Mouse (Mus musculus) heart, postnatal 0 days (tissue): ENCODE measurements around the gene Zbtb16. TPM values are rescaled to one million over a fixed set of nuclear protein-coding genes. Genes with fewer than 3 reads are reported as not detected.
A peak's percentile ranks its signal among the peaks of the same experiment; 100 is the strongest.

ENCODE experiments used
- ATAC-seq: fragments of 200-750 bp; cut with Nextera tagmentation; 2 replicates; pipeline ENCODE4 v1.8.0; 2017; ENCODE audit warnings: low read depth, moderate number of reproducible peaks, moderate library complexity; ENCODE audit not compliant: insufficient read depth
- DNase-seq: peaks from one replicate; pipeline ENCODE4 v3.0.0-alpha.2; 2016; ENCODE audit warnings: low spot score
- H3K27ac ChIP-seq: fragments of 300-500 bp; sonication (generic); 2 replicates; pipeline ENCODE4 v1.5.1; 2014; ENCODE audit warnings: low read depth, mild to moderate bottlenecking
- H3K27me3 ChIP-seq: fragments of 300-500 bp; sonication (generic); 2 replicates; pipeline ENCODE4 v1.6.1; 2014; ENCODE audit warnings: low read length, mixed read lengths; ENCODE audit not compliant: control insufficient read depth, insufficient read depth
- H3K36me3 ChIP-seq: fragments of 300-500 bp; sonication (generic); replicated peaks from 2 replicates; pipeline ENCODE4 v1.6.1; 2014; ENCODE audit warnings: low read length, mixed read lengths; ENCODE audit not compliant: control insufficient read depth, insufficient read depth
- H3K4me1 ChIP-seq: fragments of 300-500 bp; sonication (generic); 2 replicates; pipeline ENCODE4 v1.6.1; 2014; ENCODE audit warnings: antibody characterized with exemption; ENCODE audit not compliant: control insufficient read depth, insufficient read depth
- H3K4me2 ChIP-seq: fragments of 300-500 bp; sonication (generic); 2 replicates; pipeline ENCODE4 v1.6.1; 2014; ENCODE audit warnings: low read depth, mild to moderate bottlenecking, low read length, moderate library complexity
- H3K4me3 ChIP-seq: fragments of 300-500 bp; sonication (generic); 2 replicates; pipeline ENCODE4 v1.5.1; 2014; ENCODE audit warnings: low read depth, low read length
- H3K9ac ChIP-seq: fragments of 300-500 bp; sonication (generic); replicated peaks from 2 replicates; pipeline ENCODE4 v1.6.1; 2014; ENCODE audit warnings: low read depth, low read length, mixed read lengths
- H3K9me3 ChIP-seq: fragments of 300-500 bp; sonication (generic); replicated peaks from 2 replicates; pipeline ENCODE4 v1.6.1; 2016; ENCODE audit warnings: low read length; ENCODE audit not compliant: control insufficient read depth
- CTCF ChIP-seq: IDR thresholded peaks from 2 replicates; pipeline ENCODE4 v1.5.1; 2016; ENCODE audit warnings: antibody characterized with exemption, control low read depth, low read depth
- EP300 ChIP-seq: IDR thresholded peaks from 2 replicates; pipeline ENCODE4 v1.6.1; 2016; ENCODE audit warnings: antibody characterized with exemption, low read depth
- WGBS: fragments of 180-500 bp; shearing (Covaris S2); extraction: QIAGEN DNeasy Blood & Tissue Kit; methylation state at CpG from one replicate; pipeline ENCODE4 v1.1.7; 2014; 5-methylcytosine and 5-hydroxymethylcytosine counted together
- polyA plus RNA-seq: library from polyadenylated mRNA; unstranded; fragments of >200 nt; fragmentation: Nextera tagmentation; extraction: Ambion mirVana; gene quantifications from 2 replicates; pipeline ENCODE4 v1.2.1, GENCODE M21; 2015
- total RNA-seq: library from RNA; depleted of rRNA; stranded (reverse); fragments of >200 nt; gene quantifications from 2 replicates; pipeline ENCODE4 v1.2.3, GENCODE M21; 2014; ENCODE audit warnings: low replicate concordance

The Zbtb16 gene
- total and polyA plus RNA-seq, 2 experiments from 2014 or later = 5.0 to 54.7 TPM

- Histone ChIP-seq H3K36me3 (peaks cover 5% of the 10 kb centered on the region; the same call in 1 of the 2 replicates), H3K4me1 (peaks cover 47% of the 10 kb centered on the region), H3K27me3 (no peaks in the 10 kb centered on the region), H3K4me2 (no peak overlapping the region), H3K9ac (no peak overlapping the region), H3K4me3 (no peak overlapping the region), H3K27ac (no peak overlapping the region), H3K9me3 (no peaks in the 10 kb centered on the region)
- WGBS = 84% methylated on average over 9 of the region's 9 CpGs
- TF ChIP-seq CTCF (no peak), EP300 (no peak)
- no peak for DNase-seq
- ATAC-seq = no peak
Observed at GRCm38 (mm10) chr9:48821431-48821830, 14.6 kb downstream of the Zbtb16 start.

GRCm38 (mm10) chr9:48820791-48821190, 15.2 kb downstream of the Zbtb16 start:
- Histone ChIP-seq H3K36me3 (peaks cover 5% of the 10 kb centered on the region; the same call in 1 of the 2 replicates), H3K4me3 (no peak overlapping the region), H3K27ac (no peak overlapping the region), H3K9me3 (no peaks in the 10 kb centered on the region), H3K9ac (no peak overlapping the region), H3K4me1 (peaks cover 47% of the 10 kb centered on the region), H3K27me3 (no peaks in the 10 kb centered on the region), H3K4me2 (no peak overlapping the region)
- no peak for TF ChIP-seq EP300
- DNase-seq = no peak
- 35% methylated on average over 3 of the region's 3 CpGs for WGBS
- no peak for ATAC-seq

GRCm38 (mm10) chr9:48819695-48820094, 16.3 kb downstream of the Zbtb16 start:
- Histone ChIP-seq H3K27me3 (no peaks in the 10 kb centered on the region), H3K27ac (no peak overlapping the region), H3K9ac (no peak overlapping the region), H3K9me3 (no peaks in the 10 kb centered on the region), H3K4me1 (peaks cover 52% of the 10 kb centered on the region), H3K4me3 (no peak overlapping the region), H3K36me3 (no peaks in the 10 kb centered on the region; the same call in 1 of the 2 replicates), H3K4me2 (no peak overlapping the region)
- DNase-seq (no peak), ATAC-seq (no peak)
- TF ChIP-seq CTCF (no peak), EP300 (no peak)
- WGBS = 66% methylated on average over 10 of the region's 10 CpGs

GRCm38 (mm10) chr9:48819137-48819536, 16.9 kb downstream of the Zbtb16 start:
- H3K36me3 ChIP-seq = no peaks in the 10 kb centered on the region; the same call in 1 of the 2 replicates
- H3K4me1 ChIP-seq = peaks cover 52% of the 10 kb centered on the region
- 66% methylated on average over 3 of the region's 3 CpGs for WGBS
- no peak for DNase-seq
- no peak overlapping the region for H3K9ac ChIP-seq
- H3K9me3 ChIP-seq = no peaks in the 10 kb centered on the region
- ATAC-seq = no peak
- H3K4me2 ChIP-seq = no peak overlapping the region
- H3K27me3 ChIP-seq = no peaks in the 10 kb centered on the region
- H3K4me3 ChIP-seq = no peak overlapping the region
- no peak overlapping the region for H3K27ac ChIP-seq
- no peak for TF ChIP-seq EP300
- TF ChIP-seq CTCF = no peak

GRCm38 (mm10) chr9:48817907-48818306, 18.1 kb downstream of the Zbtb16 start:
- Histone ChIP-seq H3K9ac (peak overlapping the region; percentile 28; the same call in 1 of the 2 replicates), H3K27ac (0 out of 2 replicates have a peak overlapping the region, but pooled peaks have one; percentile 68), H3K4me2 (no peak overlapping the region), H3K4me3 (no peak overlapping the region), H3K4me1 (peaks cover 43% of the 10 kb centered on the region), H3K27me3 (no peaks in the 10 kb centered on the region), H3K36me3 (no peaks in the 10 kb centered on the region; the same call in 1 of the 2 replicates), H3K9me3 (no peaks in the 10 kb centered on the region)
- DNase-seq (no peak), ATAC-seq (no peak)
- WGBS = 77% methylated on average over 4 of the region's 4 CpGs
- TF ChIP-seq EP300 = no peak
- TF ChIP-seq CTCF = no peak

GRCm38 (mm10) chr9:48817399-48817793, 18.6 kb downstream of the Zbtb16 start:
- peak overlapping the region; percentile 28; the same call in 1 of the 2 replicates for H3K9ac ChIP-seq
- no peaks in the 10 kb centered on the region; the same call in 1 of the 2 replicates for H3K36me3 ChIP-seq
- no peaks in the 10 kb centered on the region for H3K9me3 ChIP-seq
- peak overlapping the region; percentile 27; the same call in 1 of the 2 replicates for H3K4me2 ChIP-seq
- no peaks in the 10 kb centered on the region for H3K27me3 ChIP-seq
- peak overlapping the region; percentile 68 for H3K27ac ChIP-seq
- 39% methylated on average over 7 of the region's 7 CpGs for WGBS
- TF ChIP-seq CTCF = no peak
- no peak for TF ChIP-seq EP300
- no peak overlapping the region for H3K4me3 ChIP-seq
- H3K4me1 ChIP-seq = peaks cover 42% of the 10 kb centered on the region
- ATAC-seq (peak; percentile 89), DNase-seq (peak; percentile 82)
